Mouse (Mus musculus) forebrain, embryonic 14.5 days (tissue): ENCODE results near the gene Il3. TPM values are rescaled to one million over a fixed set of nuclear protein-coding genes. Genes with fewer than 3 reads are reported as not detected.

Source experiments
- ATAC-seq: fragments of 200-750 bp; cut with Nextera tagmentation; 2 replicates; pipeline ENCODE4 v1.8.0; 2017; ENCODE audit warnings: mild to moderate bottlenecking, moderate library complexity
- DNase-seq: peaks from one replicate; pipeline ENCODE4 v3.0.0-alpha.2; 2015; ENCODE audit warnings: low spot score
- H3K27ac ChIP-seq: fragments of 300-500 bp; sonication (generic); 2 replicates; pipeline ENCODE4 v1.5.1; 2014; ENCODE audit warnings: low read depth, mild to moderate bottlenecking, control low read depth, low read length, moderate library complexity
- H3K27me3 ChIP-seq: fragments of 300-500 bp; sonication (generic); replicated peaks from 2 replicates; pipeline ENCODE4 v1.6.1; 2014; ENCODE audit warnings: low read length, control low read depth, mixed read lengths; ENCODE audit not compliant: control insufficient read depth, insufficient read depth
- H3K36me3 ChIP-seq: fragments of 300-500 bp; sonication (generic); 2 replicates; pipeline ENCODE4 v1.6.1; 2014; ENCODE audit warnings: low read length, control low read depth; ENCODE audit not compliant: control insufficient read depth, insufficient read depth
- H3K4me1 ChIP-seq: fragments of 300-500 bp; sonication (generic); 2 replicates; pipeline ENCODE4 v1.6.1; 2014; ENCODE audit warnings: antibody characterized with exemption, low read length, control low read depth; ENCODE audit not compliant: control insufficient read depth, insufficient read depth
- H3K4me2 ChIP-seq: fragments of 300-500 bp; sonication (generic); 2 replicates; pipeline ENCODE4 v1.6.1; 2014; ENCODE audit warnings: mild to moderate bottlenecking, control low read depth, low read length
- H3K4me3 ChIP-seq: fragments of 300-500 bp; sonication (generic); 2 replicates; pipeline ENCODE4 v1.5.1; 2014; ENCODE audit warnings: low read depth, low read length, control low read depth
- H3K9ac ChIP-seq: fragments of 300-500 bp; sonication (generic); 2 replicates; pipeline ENCODE4 v1.6.1; 2014; ENCODE audit warnings: mild to moderate bottlenecking, low read length, control low read depth, moderate library complexity
- H3K9me3 ChIP-seq: fragments of 300-500 bp; sonication (generic); replicated peaks from 2 replicates; pipeline ENCODE4 v1.6.1; 2016; ENCODE audit warnings: low read length, control low read depth, mixed read lengths; ENCODE audit not compliant: control insufficient read depth
- whole genome bisulfite sequencing: fragments of 180-500 bp; shearing (Covaris S2); extraction: QIAGEN DNeasy Blood & Tissue Kit; methylation state at CpG from one replicate; pipeline ENCODE4 v1.1.7; 2014; 5-methylcytosine and 5-hydroxymethylcytosine counted together
- polyA plus RNA-seq: library from polyadenylated mRNA; unstranded; fragments of >200 nt; fragmentation: Nextera tagmentation; extraction: Ambion mirVana; gene quantifications from 2 replicates; pipeline ENCODE4 v1.2.1, GENCODE M21; 2014

Il3 gene
- polyA plus RNA-seq, 1 experiment from 2014 or later = not detected

DNA sequence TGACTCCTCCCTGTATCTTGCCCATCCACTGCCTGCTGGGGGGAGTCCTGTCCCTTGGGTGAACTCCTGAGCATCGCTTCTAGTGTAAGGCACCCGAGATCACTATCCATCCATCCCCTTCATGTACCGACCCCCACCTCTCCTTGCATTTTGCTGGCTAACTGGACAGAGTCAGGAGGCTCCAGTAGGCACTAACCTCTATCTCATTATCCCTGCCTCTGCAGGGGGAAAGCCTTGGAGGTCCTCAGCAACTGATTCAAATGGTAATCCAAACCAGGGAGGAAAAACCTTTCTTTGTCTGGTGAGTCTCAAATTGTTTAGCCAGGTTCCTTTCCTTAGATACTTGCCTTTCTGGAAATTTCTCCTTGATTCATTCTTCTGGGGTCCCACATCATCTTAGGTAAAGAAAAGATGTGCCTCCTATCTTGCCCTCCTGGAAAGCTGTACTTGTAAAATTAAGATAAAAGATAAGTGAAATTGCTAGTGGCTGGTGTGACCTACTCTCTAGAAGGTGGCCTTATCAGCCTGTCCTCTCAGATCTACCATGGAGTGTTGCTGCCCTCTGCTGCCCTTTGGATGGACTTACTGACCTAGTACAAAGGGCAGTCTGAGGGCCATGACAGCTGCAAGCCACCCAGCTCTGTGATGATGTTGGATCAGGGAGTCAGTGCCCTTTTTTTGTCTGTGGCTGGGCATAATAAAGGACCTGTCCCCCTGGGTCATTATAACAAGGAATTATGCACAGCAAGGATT is 10.3 kb downstream of the Il3 start:
- peak; percentile 42; the same call in 1 of the 2 replicates for ATAC-seq
- 25% methylated on average over 3 of the region's 3 CpGs for WGBS

GRCm38 (mm10) chr11:54254114-54254513 is 13.0 kb downstream of the Il3 start:
- Histone ChIP-seq H3K9ac (no peak overlapping the region), H3K4me3 (no peak overlapping the region), H3K27ac (no peak overlapping the region), H3K36me3 (no peaks in the 10 kb centered on the region), H3K9me3 (no peaks in the 10 kb centered on the region), H3K27me3 (no peaks in the 10 kb centered on the region), H3K4me2 (no peak overlapping the region), H3K4me1 (no peaks in the 10 kb centered on the region)
- 59% methylated on average over 4 of the region's 4 CpGs for WGBS
- no peak for DNase-seq
- no peak for ATAC-seq

More for the DNA sequence above, 10.3 kb downstream of the Il3 start:
- no peaks in the 10 kb centered on the region for H3K4me1 ChIP-seq
- H3K9ac ChIP-seq = no peak overlapping the region
- H3K4me3 ChIP-seq = no peak overlapping the region
- no peaks in the 10 kb centered on the region for H3K36me3 ChIP-seq
- H3K9me3 ChIP-seq = no peaks in the 10 kb centered on the region
- H3K27ac ChIP-seq = no peak overlapping the region
- no peak overlapping the region for H3K4me2 ChIP-seq
- H3K27me3 ChIP-seq = no peaks in the 10 kb centered on the region
- peak; percentile 76 for DNase-seq

DNA sequence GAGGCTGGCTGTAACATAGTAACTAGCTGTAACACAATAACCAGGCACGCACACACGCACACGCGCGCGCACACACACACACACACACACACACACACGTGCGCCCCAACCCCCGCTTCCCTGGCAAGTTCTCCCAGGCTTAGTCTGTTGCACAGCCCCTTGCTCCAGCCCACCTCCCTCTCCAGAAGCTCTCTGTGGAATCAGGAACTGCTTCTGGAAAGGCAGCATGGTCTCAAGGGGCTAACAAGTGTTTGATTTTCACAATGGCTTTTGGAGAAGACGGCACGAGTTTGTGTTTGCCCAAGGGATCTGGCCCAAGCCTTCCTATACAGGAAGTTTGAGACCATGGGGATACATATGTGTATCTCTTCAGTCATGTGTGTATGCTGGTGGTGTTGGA is 16.5 kb downstream of the Il3 start:
- H3K4me2 ChIP-seq = no peak overlapping the region
- H3K9ac ChIP-seq = no peak overlapping the region
- H3K4me3 ChIP-seq = no peak overlapping the region
- H3K9me3 ChIP-seq = no peaks in the 10 kb centered on the region
- H3K27me3 ChIP-seq = no peaks in the 10 kb centered on the region
- H3K36me3 ChIP-seq = no peaks in the 10 kb centered on the region
- H3K27ac ChIP-seq = no peak overlapping the region
- no peaks in the 10 kb centered on the region for H3K4me1 ChIP-seq
- 95% methylated on average over 11 of the region's 11 CpGs for WGBS
- no peak for ATAC-seq
- no peak for DNase-seq

GRCm38 (mm10) chr11:54249748-54250147 is 17.3 kb downstream of the Il3 start:
- no peaks in the 10 kb centered on the region for H3K36me3 ChIP-seq
- no peaks in the 10 kb centered on the region for H3K9me3 ChIP-seq
- H3K27me3 ChIP-seq = no peaks in the 10 kb centered on the region
- WGBS = 83% methylated on average over 3 of the region's 3 CpGs
- H3K4me3 ChIP-seq = no peak overlapping the region
- H3K9ac ChIP-seq = no peak overlapping the region
- no peak overlapping the region for H3K4me2 ChIP-seq
- H3K4me1 ChIP-seq = no peaks in the 10 kb centered on the region
- DNase-seq = no peak
- ATAC-seq = no peak
- no peak overlapping the region for H3K27ac ChIP-seq

- Histone ChIP-seq H3K9me3 (no peaks in the 10 kb centered on the region), H3K4me3 (no peak within 1 kb of the TSS), H3K4me1 (no peaks in the 10 kb centered on the region), H3K4me2 (no peak within 1 kb of the TSS), H3K27ac (no peak within 1 kb of the TSS), H3K27me3 (no peaks in the 10 kb centered on the region), H3K36me3 (no peaks in the 10 kb centered on the region), H3K9ac (no peak within 1 kb of the TSS)
- WGBS = 50% methylated on average over 11 of the region's 11 CpGs
- ATAC-seq (no peak), DNase-seq (no peak)
These were observed 17.9 kb downstream of the Il3 start, which contains the start of gene Csf2 for GRCm38 (mm10) chr11:54248940-54249717. Gene Csf2, minus strand, starts transcription at chr11:54249667.

DNA sequence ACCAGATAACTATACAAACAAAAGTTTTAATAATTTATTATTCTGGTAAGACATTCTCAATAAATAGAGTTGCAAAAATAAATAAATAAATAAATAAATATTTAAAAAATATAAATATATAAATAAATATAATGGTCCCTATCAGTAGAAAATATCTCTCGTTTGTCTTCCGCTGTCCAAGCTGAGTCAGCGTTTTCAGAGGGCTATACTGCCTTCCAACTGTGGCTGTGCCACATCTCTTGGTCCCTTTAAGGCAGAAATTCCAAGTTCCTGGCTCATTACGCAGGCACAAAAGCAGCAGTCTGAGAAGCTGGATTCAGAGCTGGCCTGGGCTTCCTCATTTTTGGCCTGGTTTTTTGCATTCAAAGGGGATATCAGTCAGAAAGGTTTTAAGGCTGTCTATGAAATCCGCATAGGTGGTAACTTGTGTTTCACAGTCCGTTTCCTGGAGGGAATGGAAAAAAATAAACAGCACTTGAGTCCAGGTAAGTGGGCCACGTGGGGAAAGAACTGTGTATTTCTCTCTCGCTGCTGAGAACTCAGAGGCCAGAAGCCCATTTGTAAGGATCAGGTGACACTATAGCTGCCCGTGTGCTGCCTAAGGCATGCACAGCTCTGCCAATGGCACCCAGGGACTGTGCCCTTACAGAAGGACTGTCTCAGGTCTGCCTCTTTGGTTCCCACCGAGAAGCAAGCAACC is 19.7 kb downstream of the Il3 start:
- Histone ChIP-seq H3K9me3 (no peaks in the 10 kb centered on the region), H3K4me3 (no peak overlapping the region), H3K4me1 (no peaks in the 10 kb centered on the region), H3K27ac (no peak overlapping the region), H3K4me2 (no peak overlapping the region), H3K27me3 (no peaks in the 10 kb centered on the region), H3K9ac (no peak overlapping the region), H3K36me3 (no peaks in the 10 kb centered on the region)
- WGBS = 81% methylated on average over 10 of the region's 10 CpGs
- ATAC-seq (no peak), DNase-seq (peak; percentile 15)

GRCm38 (mm10) chr11:54244465-54244864 is 22.6 kb downstream of the Il3 start:
- Histone ChIP-seq H3K4me1 (no peaks in the 10 kb centered on the region), H3K4me3 (no peak overlapping the region), H3K4me2 (no peak overlapping the region), H3K27me3 (no peaks in the 10 kb centered on the region), H3K9ac (no peak overlapping the region), H3K36me3 (no peaks in the 10 kb centered on the region), H3K9me3 (no peaks in the 10 kb centered on the region), H3K27ac (no peak overlapping the region)
- 79% methylated on average over 6 of the region's 6 CpGs for WGBS
- no peak for DNase-seq
- no peak for ATAC-seq

DNA sequence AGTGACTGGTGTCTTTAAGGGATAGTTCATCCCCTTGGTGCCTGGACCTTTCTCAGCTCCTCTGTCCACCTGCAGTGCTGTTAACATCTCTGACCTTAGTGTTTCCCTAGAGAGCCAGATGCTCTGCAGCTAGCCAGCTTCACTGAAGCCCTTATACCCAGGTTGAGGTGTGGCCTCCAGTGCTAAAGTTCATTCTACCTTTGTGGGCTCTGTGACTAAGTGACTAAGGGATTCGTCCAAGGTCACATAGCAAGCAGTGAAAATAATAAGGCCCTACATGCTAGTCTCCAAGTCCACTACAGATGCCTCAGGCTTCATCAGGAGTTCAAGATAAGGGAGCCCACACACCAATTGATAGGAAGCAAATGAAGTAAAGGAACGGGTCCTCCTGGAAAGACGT is 24.6 kb downstream of the Il3 start:
- Histone ChIP-seq H3K9ac (no peak overlapping the region), H3K4me2 (no peak overlapping the region), H3K36me3 (no peaks in the 10 kb centered on the region), H3K4me3 (no peak overlapping the region), H3K27ac (no peak overlapping the region), H3K27me3 (no peaks in the 10 kb centered on the region), H3K9me3 (no peaks in the 10 kb centered on the region), H3K4me1 (no peaks in the 10 kb centered on the region)
- no peak for DNase-seq
- no peak for ATAC-seq
- 90% methylated on average over 3 of the region's 3 CpGs for WGBS
